Mouse (Mus musculus) bone marrow, adult 2 months (tissue): ENCODE results near the gene Arfgap1.

Source experiments
- CTCF ChIP-seq: fragments of 200-500 bp; IDR thresholded peaks from 2 replicates; pipeline ENCODE4 v1.5.1; 2011; ENCODE audit warnings: low read length, control low read depth; ENCODE audit not compliant: control insufficient read depth, insufficient read depth
- POLR2A ChIP-seq: fragments of 200-500 bp; IDR thresholded peaks from 2 replicates; pipeline ENCODE4 v1.6.1; 2011; ENCODE audit warnings: low read depth, mild to moderate bottlenecking, control low read depth, low read length, borderline replicate concordance; ENCODE audit not compliant: control insufficient read depth

- TF ChIP-seq POLR2A: no peak
- no peak for TF ChIP-seq CTCF
Observed at GRCm38 (mm10) chr2:180994360-180994759, 27.3 kb downstream of the Arfgap1 start.
